ENCODE assay signal across 25 mouse cellular contexts in genomic region chr10:80352727-80353126, GRCm38 (mm10). TPM values are rescaled to one million over a fixed set of nuclear protein-coding genes. Genes with fewer than 3 reads are reported as not detected.
"Had no signal": no experiment of that assay in that cellular context is flagged by ENCODE, and none has a peak within 500 bp of the region (broad histone marks: within the 10 kb centered on the region; RNA-seq: fewer than 3 reads in every experiment).

No protein-coding gene starts in this region.

- H3K9me3 ChIP-seq: heart, embryonic 10.5 days; heart, embryonic 12.5 days; heart, embryonic 15.5 days; hindbrain, embryonic 13.5 days; hindbrain, embryonic 15.5 days; limb, embryonic 12.5 days; limb, embryonic 15.5 days had no signal

- ATAC-seq: forebrain, postnatal 0 days; hindbrain, postnatal 0 days had no signal

- DNase-seq: forebrain, postnatal 0 days; gastrocnemius, adult 2 months; gastrocnemius, postnatal 10 days; gastrocnemius, postnatal 25 days; heart, adult 18-20 months; heart, postnatal 14 days; heart, postnatal 36 days; kidney, adult 11 months; kidney, adult 8-10 months; kidney, postnatal 14 days; kidney, postnatal 36 days; layer of hippocampus, adult 9-11 months; layer of hippocampus, postnatal 36 days; left cerebral cortex, postnatal 4 days had no signal

- H3K27ac ChIP-seq: gastrocnemius, adult 2 months; heart, embryonic 10.5 days; heart, embryonic 15.5 days; hindbrain, embryonic 13.5 days; hindbrain, embryonic 15.5 days; hindbrain, postnatal 0 days; limb, embryonic 12.5 days; limb, embryonic 15.5 days; liver, embryonic 14.5 days had no signal

- H3K4me2 ChIP-seq: heart, embryonic 12.5 days; heart, embryonic 15.5 days; hindbrain, embryonic 13.5 days; hindbrain, embryonic 15.5 days; limb, embryonic 12.5 days; limb, embryonic 15.5 days had no signal

- H3K9ac ChIP-seq: forebrain, postnatal 0 days; heart, embryonic 12.5 days; heart, embryonic 15.5 days; hindbrain, embryonic 13.5 days; hindbrain, embryonic 15.5 days; limb, embryonic 12.5 days; limb, embryonic 15.5 days; liver, embryonic 14.5 days had no signal

- H3K36me3 ChIP-seq: heart, embryonic 10.5 days; heart, embryonic 12.5 days; heart, embryonic 15.5 days; hindbrain, embryonic 13.5 days; hindbrain, embryonic 15.5 days; limb, embryonic 12.5 days; limb, embryonic 15.5 days had no signal

- H3K4me3 ChIP-seq: gastrocnemius, adult 2 months; heart, embryonic 10.5 days; heart, embryonic 12.5 days; heart, embryonic 15.5 days; hindbrain, embryonic 13.5 days; hindbrain, embryonic 15.5 days; limb, embryonic 12.5 days; limb, embryonic 15.5 days had no signal

RNA-seq across cellular contexts. Expression of gene Plk5, which starts 3.5 kb away (rescaled TPM):
- total RNA-seq: gastrocnemius, postnatal 10 days; granulocyte monocyte progenitor cell, adult 5-6 weeks; hematopoietic stem cell, adult 5-6 weeks had no signal
- polyA plus RNA-seq: heart, embryonic 12.5 days had no signal

RNA-seq across cellular contexts. Expression of gene Adamtsl5, which starts 4.5 kb away (rescaled TPM):
- total RNA-seq: granulocyte monocyte progenitor cell, adult 5-6 weeks had no signal
